Mouse (Mus musculus) thymus, adult 2 months (tissue): Measurements from ENCODE around the gene Zc3h7a.

ENCODE experiments used
- CTCF ChIP-seq: fragments of 200-500 bp; IDR thresholded peaks from 2 replicates; pipeline ENCODE4 v1.5.1; 2012; ENCODE audit warnings: mild to moderate bottlenecking, control low read depth, low read length, moderate library complexity, borderline replicate concordance; ENCODE audit not compliant: control insufficient read depth, poor library complexity, insufficient read depth; ENCODE audit errors: extremely low read depth
- POLR2A ChIP-seq: fragments of 200-500 bp; IDR thresholded peaks from 2 replicates; pipeline ENCODE4 v1.6.1; 2012; ENCODE audit warnings: mild to moderate bottlenecking, low read length, control low read depth, moderate library complexity; ENCODE audit not compliant: control insufficient read depth, poor library complexity, insufficient read depth; ENCODE audit errors: extremely low read depth

- TF ChIP-seq CTCF: no peak
- no peak for TF ChIP-seq POLR2A
These were observed 53.6 kb downstream of the Zc3h7a start for GRCm38 (mm10) chr16:11122625-11123024.
